Mouse (Mus musculus) forebrain, embryonic 16.5 days (tissue): ENCODE data around the gene Fzr1. TPM values are rescaled to one million over a fixed set of nuclear protein-coding genes. Genes with fewer than 3 reads are reported as not detected.
A peak's percentile ranks its signal among the peaks of the same experiment; 100 is the strongest.

Source experiments
- ATAC-seq: fragments of 200-750 bp; cut with Nextera tagmentation; 2 replicates; pipeline ENCODE4 v1.8.0; 2017; ENCODE audit warnings: mild to moderate bottlenecking, moderate library complexity
- H3K27ac ChIP-seq: fragments of 300-500 bp; sonication (generic); 2 replicates; pipeline ENCODE4 v1.5.1; 2014; ENCODE audit warnings: low read length, control low read depth
- H3K27me3 ChIP-seq: fragments of 300-500 bp; sonication (generic); replicated peaks from 2 replicates; pipeline ENCODE4 v1.6.1; 2014; ENCODE audit warnings: low read length; ENCODE audit not compliant: control insufficient read depth, insufficient read depth
- H3K36me3 ChIP-seq: fragments of 300-500 bp; sonication (generic); 2 replicates; pipeline ENCODE4 v1.6.1; 2014; ENCODE audit not compliant: control insufficient read depth, insufficient read depth
- H3K4me1 ChIP-seq: fragments of 300-500 bp; sonication (generic); replicated peaks from 2 replicates; pipeline ENCODE4 v1.6.1; 2014; ENCODE audit warnings: low read length; ENCODE audit not compliant: control insufficient read depth, insufficient read depth
- H3K4me2 ChIP-seq: fragments of 300-500 bp; sonication (generic); 2 replicates; pipeline ENCODE4 v1.6.1; 2014; ENCODE audit warnings: mild to moderate bottlenecking, low read length, control low read depth
- H3K4me3 ChIP-seq: fragments of 300-500 bp; sonication (generic); replicated peaks from 2 replicates; pipeline ENCODE4 v1.5.1; 2014; ENCODE audit warnings: mild to moderate bottlenecking, low read length, control low read depth
- H3K9ac ChIP-seq: fragments of 300-500 bp; sonication (generic); replicated peaks from 2 replicates; pipeline ENCODE4 v1.6.1; 2014; ENCODE audit warnings: low read depth, low read length, control low read depth
- H3K9me3 ChIP-seq: fragments of 300-500 bp; sonication (generic); 2 replicates; pipeline ENCODE4 v1.6.1; 2016; ENCODE audit warnings: low read length; ENCODE audit not compliant: control insufficient read depth
- WGBS: fragments of 180-500 bp; shearing (Covaris S2); extraction: QIAGEN DNeasy Blood & Tissue Kit; methylation state at CpG from one replicate; pipeline ENCODE4 v1.1.7; 2014; 5-methylcytosine and 5-hydroxymethylcytosine counted together
- polyA plus RNA-seq: library from polyadenylated mRNA; unstranded; fragments of >200 nt; fragmentation: Nextera tagmentation; extraction: Ambion mirVana; gene quantifications from 2 replicates; pipeline ENCODE4 v1.2.1, GENCODE M21; 2015

Gene Fzr1
- polyA plus RNA-seq, 1 experiment from 2014 or later = 133 TPM

DNA sequence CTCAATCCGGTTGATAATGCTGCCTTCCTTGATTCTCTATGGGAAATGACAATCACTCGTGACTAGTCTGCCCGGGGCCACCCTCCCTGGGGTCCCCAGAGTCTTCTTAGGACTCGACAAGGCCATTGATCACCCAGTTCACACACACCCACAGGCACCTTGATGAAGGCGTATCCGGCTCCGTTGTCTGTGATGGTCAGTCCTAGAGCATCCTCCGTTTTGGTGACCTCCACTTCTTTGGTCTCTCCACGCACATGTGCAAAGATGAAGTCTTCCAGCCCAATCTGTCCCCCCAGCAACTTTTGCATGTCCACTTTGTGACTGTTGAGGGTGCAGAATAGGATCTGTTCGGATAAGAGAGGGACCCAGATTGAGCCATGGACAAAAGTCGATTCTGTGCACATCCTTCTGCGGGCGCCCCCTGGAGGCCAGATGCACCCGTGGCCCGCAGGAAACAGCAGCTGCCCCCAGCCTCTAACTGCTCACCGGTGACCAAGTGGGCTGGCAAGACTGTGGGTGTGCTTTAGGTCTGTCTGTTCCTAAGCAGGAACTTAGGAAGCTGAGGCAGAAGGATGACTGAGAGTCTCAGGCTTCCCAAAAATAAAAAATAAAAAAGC is 36.9 kb downstream of the Fzr1 start:
- Histone ChIP-seq H3K4me3 (no peak overlapping the region), H3K4me2 (no peak overlapping the region), H3K36me3 (no peaks in the 10 kb centered on the region), H3K9ac (no peak overlapping the region), H3K4me1 (peaks cover 7% of the 10 kb centered on the region), H3K27me3 (peaks cover 35% of the 10 kb centered on the region), H3K27ac (no peak overlapping the region), H3K9me3 (no peaks in the 10 kb centered on the region)
- 32% methylated on average over 16 of the region's 16 CpGs for WGBS
- no peak for ATAC-seq

DNA sequence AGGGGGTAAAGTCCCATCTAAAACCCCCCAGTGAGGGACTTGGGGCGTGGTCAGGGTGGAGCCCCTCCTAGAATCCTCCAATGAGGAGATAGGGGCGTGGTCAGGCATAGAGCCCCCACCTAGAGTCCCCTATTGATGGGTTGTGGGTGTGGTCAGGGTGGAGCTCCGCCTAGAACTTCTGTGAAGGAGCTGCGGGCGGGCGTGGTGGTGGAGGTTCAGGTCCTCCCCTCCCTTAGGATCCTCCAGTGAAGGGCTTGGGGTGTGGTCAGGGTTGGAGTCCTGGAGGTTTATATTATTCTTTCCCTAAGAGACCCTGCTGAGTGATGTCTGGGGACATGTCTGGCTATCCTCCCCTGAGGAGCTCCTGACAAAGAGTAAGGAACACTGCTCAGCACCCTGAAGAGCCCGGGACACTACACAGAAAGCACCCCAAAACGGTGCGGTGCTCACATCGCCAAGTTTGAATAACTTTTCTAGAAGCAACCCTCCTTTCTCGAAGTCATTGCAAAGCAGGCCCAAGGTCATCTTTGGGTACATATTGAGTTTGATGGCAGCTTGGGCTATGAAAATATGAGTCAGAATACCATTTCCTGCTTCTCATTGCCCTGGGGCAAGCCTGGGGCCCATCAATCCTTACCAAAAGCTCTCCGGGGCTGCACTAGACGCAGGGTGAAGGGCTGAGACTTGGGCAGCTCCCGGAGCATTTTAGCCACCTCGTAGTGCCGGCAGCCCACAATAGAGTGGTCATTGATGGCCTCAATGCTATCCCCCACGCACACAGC is 37.6 kb downstream of the Fzr1 start:
- H3K4me2 ChIP-seq = no peak overlapping the region
- H3K4me3 ChIP-seq = no peak overlapping the region
- ATAC-seq = no peak
- no peaks in the 10 kb centered on the region for H3K9me3 ChIP-seq
- peaks cover 6% of the 10 kb centered on the region for H3K4me1 ChIP-seq
- no peak overlapping the region for H3K9ac ChIP-seq
- 41% methylated on average over 17 of the region's 17 CpGs for WGBS
- H3K36me3 ChIP-seq = no peaks in the 10 kb centered on the region
- peaks cover 35% of the 10 kb centered on the region for H3K27me3 ChIP-seq
- H3K27ac ChIP-seq = no peak overlapping the region

DNA sequence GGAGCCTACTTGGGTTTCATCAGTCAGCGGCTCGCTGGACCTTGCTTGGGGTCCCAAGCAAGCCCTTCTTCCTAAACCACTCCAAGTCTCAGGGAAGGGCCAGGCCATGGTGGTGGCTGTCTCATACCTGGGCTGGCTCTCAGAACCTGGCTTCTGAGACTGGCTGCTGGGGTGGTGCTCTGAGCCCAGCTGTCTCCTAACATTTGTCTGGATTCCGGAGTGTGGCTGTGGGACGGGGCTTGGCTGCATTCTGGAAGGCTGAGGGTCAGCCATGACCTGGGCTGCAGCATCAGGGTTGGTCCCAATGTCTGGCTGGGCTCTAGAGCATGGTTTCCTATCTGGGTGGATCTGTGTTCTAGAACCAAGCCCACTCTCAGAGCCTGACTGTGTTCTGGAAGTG is 41.8 kb downstream of the Fzr1 start:
- no peak overlapping the region for H3K27ac ChIP-seq
- H3K4me1 ChIP-seq = peaks cover 2% of the 10 kb centered on the region; the same call in 1 of the 2 replicates
- H3K4me3 ChIP-seq = no peak overlapping the region
- no peak overlapping the region for H3K4me2 ChIP-seq
- H3K27me3 ChIP-seq = peaks cover 13% of the 10 kb centered on the region
- no peak for ATAC-seq
- no peak overlapping the region for H3K9ac ChIP-seq
- WGBS = 96% methylated on average over 4 of the region's 4 CpGs
- H3K36me3 ChIP-seq = no peaks in the 10 kb centered on the region
- no peaks in the 10 kb centered on the region for H3K9me3 ChIP-seq

DNA sequence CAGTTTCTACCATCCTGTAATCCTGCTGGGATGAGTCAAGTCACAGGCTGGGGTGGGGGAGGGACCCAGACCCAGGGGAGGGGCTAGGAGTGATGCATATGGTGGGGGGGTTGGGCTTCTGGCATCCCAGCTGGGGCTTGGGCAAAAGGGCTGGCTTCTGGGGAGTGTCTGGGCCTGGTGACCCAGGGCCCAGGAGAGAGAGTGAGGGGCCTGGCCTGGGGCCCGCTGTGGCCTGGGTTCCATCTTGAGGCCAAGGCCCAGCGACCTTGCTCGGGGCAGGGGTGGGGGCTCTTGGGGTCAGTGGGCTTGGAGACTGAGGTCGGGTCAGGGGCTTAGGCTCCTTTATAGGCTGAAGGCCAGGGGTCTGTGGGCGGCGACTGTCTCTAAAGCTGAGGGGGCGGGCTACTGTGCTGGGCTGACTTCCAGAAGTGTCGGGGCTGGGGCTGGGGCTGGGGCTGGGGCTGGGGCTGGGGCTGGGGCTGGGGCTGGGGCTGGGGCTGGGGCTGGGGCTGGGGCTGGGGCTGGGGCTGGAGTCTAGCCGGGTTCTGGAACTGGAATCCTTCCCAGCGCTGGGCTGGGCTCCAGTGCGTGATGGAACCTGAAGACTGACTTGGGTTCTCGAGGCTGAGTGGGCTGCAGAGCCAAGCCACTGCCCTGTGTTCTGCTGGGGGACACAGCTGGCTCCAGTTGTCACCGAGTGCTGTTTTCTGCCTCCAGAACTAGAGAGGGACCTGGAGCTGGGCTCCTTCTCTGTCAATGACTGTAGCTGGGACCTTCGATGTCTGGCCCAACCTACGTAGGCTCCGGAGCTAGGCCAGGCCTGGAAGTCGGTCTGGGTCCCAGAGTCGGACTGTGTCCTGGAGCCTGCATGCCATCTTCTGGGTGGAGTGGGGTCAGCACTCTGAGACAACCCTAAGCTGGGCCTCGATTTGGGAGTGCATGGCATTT is 42.6 kb downstream of the Fzr1 start:
- H3K9ac ChIP-seq = no peak overlapping the region
- H3K27me3 ChIP-seq = peaks cover 10% of the 10 kb centered on the region
- peaks cover 2% of the 10 kb centered on the region; the same call in 1 of the 2 replicates for H3K4me1 ChIP-seq
- ATAC-seq = no peak
- H3K27ac ChIP-seq = no peak overlapping the region
- H3K36me3 ChIP-seq = no peaks in the 10 kb centered on the region
- WGBS = 41% methylated on average over 17 of the region's 19 CpGs
- no peaks in the 10 kb centered on the region for H3K9me3 ChIP-seq
- no peak overlapping the region for H3K4me3 ChIP-seq
- no peak overlapping the region for H3K4me2 ChIP-seq

DNA sequence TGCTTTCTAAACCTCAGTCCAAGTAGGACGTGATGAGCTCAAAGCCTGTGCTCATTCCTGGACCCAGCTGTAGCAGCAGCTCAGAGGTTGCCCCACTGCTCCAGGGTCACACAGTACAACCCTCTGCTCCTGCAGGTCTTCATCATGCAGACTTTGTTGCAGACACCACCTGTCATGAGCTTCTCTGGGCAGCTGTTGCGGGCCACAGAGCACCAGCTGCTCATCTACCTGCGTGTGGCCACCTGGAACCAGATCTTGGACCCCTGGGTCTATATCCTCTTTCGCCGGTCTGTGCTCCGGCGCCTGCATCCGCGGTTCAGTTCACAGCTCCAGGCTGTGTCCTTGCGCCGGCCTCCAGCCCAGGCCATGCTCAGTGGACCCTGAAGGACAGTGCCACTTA is 44.0 kb downstream of the Fzr1 start:
- H3K4me1 ChIP-seq = peaks cover 2% of the 10 kb centered on the region; the same call in 1 of the 2 replicates
- no peak overlapping the region for H3K9ac ChIP-seq
- H3K4me3 ChIP-seq = no peak overlapping the region
- H3K4me2 ChIP-seq = no peak overlapping the region
- H3K36me3 ChIP-seq = no peaks in the 10 kb centered on the region
- no peak for ATAC-seq
- no peaks in the 10 kb centered on the region for H3K9me3 ChIP-seq
- H3K27me3 ChIP-seq = peaks cover 10% of the 10 kb centered on the region
- 67% methylated on average over 11 of the region's 11 CpGs for WGBS
- H3K27ac ChIP-seq = no peak overlapping the region

DNA sequence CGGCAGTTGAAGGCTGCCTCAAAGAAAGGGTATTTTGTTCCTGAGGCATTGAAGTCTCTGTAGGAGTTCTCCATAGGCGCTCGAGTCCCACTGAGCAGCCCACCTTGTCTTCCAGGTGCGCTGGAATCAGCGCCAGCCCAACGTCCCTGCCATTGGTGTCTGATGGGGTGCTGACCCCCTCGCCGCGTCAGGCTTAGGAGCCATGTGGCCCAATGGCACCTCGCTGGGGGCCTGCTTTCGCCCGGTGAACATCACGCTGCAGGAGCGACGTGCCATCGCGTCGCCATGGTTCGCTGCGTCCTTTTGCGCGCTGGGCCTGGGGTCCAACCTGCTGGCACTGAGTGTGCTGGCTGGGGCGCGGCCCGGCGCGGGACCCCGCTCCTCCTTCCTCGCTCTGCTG is 46.0 kb downstream of the Fzr1 start:
- 20% methylated on average over 29 of the region's 29 CpGs for WGBS

DNA sequence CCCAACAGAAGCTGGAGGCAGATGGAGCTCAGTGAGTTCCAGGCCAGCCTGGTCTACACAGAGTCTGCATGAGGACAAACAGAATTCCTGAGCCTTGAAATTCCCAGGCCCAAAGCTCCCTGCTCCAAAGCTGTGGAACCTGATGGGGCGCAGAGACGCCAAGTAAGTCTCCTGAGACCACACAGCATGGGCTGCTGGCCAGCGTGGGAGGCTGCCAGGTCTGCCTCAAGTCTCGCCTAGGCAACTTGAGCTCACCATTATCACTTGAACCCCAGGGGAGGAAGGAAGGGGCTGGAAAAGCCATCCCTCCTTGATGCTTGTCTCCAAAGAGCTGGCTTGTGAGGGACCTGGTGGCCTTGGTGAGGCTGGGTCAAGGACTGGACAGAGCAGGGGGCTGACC is 48.3 kb downstream of the Fzr1 start:
- H3K27ac ChIP-seq = no peak overlapping the region
- ATAC-seq = no peak
- H3K27me3 ChIP-seq = peaks cover 10% of the 10 kb centered on the region
- no peak overlapping the region for H3K9ac ChIP-seq
- H3K4me3 ChIP-seq = no peak overlapping the region
- no peaks in the 10 kb centered on the region for H3K4me1 ChIP-seq
- peaks cover 18% of the 10 kb centered on the region for H3K36me3 ChIP-seq
- 71% methylated on average over 4 of the region's 4 CpGs for WGBS
- H3K4me2 ChIP-seq = no peak overlapping the region
- no peaks in the 10 kb centered on the region for H3K9me3 ChIP-seq

More for the DNA sequence above, 46.0 kb downstream of the Fzr1 start:
- Histone ChIP-seq H3K4me3 (no peak overlapping the region), H3K4me1 (peaks cover 2% of the 10 kb centered on the region; the same call in 1 of the 2 replicates), H3K9ac (no peak overlapping the region), H3K4me2 (no peak overlapping the region), H3K9me3 (no peaks in the 10 kb centered on the region), H3K27me3 (peaks cover 10% of the 10 kb centered on the region), H3K27ac (no peak overlapping the region), H3K36me3 (no peaks in the 10 kb centered on the region)
- ATAC-seq = no peak

DNA sequence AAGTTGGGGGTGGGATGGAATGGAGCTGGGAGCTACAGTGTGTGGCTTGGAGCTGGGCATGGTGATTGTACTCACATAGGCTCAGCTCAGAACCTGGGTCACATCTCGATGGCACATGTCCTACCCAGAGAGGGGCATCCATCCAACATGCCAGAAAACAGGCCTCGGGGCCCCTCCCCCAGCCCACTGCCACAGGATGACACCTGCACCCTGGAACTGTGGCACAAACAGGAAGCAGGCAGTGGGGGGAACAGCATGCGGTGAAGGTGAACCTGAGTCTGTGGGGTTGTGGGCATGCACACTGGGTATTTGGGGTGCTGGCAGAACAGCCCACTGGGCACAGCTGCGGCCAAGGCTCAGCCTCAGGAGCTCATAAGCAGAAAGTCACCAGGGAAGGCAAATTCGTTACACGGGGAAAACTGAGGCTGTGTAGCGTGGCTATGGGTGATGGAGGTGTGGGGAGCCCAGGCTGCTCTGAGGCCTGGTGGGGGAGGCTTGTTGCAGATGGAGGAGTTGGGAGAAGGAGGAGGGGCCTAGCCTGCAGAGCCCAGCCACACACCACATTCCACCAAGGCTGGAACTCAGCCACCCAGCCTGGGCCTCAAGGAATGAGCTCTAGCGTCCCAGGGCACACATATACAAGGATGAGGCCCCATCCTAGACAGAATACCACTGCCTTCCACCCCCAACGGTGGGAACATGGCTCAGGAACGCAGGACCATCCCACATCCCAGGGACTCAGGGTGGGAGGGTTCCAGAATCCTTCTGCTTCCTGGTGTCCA is 48.9 kb downstream of the Fzr1 start:
- ATAC-seq = 0 out of 2 replicates have a peak, but pooled peaks have one; percentile 13
- no peak overlapping the region for H3K4me3 ChIP-seq
- 75% methylated on average over 10 of the region's 10 CpGs for WGBS

More for the DNA sequence above, 48.9 kb downstream of the Fzr1 start:
- no peak overlapping the region for H3K27ac ChIP-seq
- H3K27me3 ChIP-seq = peaks cover 10% of the 10 kb centered on the region
- H3K9me3 ChIP-seq = no peaks in the 10 kb centered on the region
- no peaks in the 10 kb centered on the region for H3K4me1 ChIP-seq
- no peak overlapping the region for H3K9ac ChIP-seq
- H3K36me3 ChIP-seq = peaks cover 23% of the 10 kb centered on the region
- H3K4me2 ChIP-seq = no peak overlapping the region
